Mouse (Mus musculus): ENCODE measurements around the gene Olfr314. TPM values are rescaled to one million over a fixed set of nuclear protein-coding genes. Genes with fewer than 3 reads are reported as not detected.

The Olfr314 gene
- polyA plus RNA-seq, 1 experiment from 2014 or later: not detected

Other genes with a start within 250 kb of the Olfr314 start
- not detected in 2 replicates for gene Olfr330, start 248.1 kb upstream of the Olfr314 start, polyA plus RNA-seq (2015; fragmentation: Nextera tagmentation; extraction: Ambion mirVana)
- not detected in 2 replicates for gene Olfr329-ps, start 236.5 kb upstream of the Olfr314 start, polyA plus RNA-seq (2015; fragmentation: Nextera tagmentation; extraction: Ambion mirVana)
- gene Olfr328, start 227.3 kb upstream of the Olfr314 start, polyA plus RNA-seq (2015; fragmentation: Nextera tagmentation; extraction: Ambion mirVana): 0.06 TPM in 1 of 2 replicates, not detected in the other
- gene Olfr224, start 212.4 kb upstream of the Olfr314 start, polyA plus RNA-seq (2015; fragmentation: Nextera tagmentation; extraction: Ambion mirVana): not detected in 2 replicates
- gene Olfr325, start 205.2 kb upstream of the Olfr314 start, polyA plus RNA-seq (2015; fragmentation: Nextera tagmentation; extraction: Ambion mirVana): not detected in 2 replicates
- gene Olfr324, start 187.8 kb upstream of the Olfr314 start, polyA plus RNA-seq (2015; fragmentation: Nextera tagmentation; extraction: Ambion mirVana): not detected in 2 replicates
- gene 2210407C18Rik, start 166.9 kb upstream of the Olfr314 start, polyA plus RNA-seq (2015; fragmentation: Nextera tagmentation; extraction: Ambion mirVana): 0.84 and 2.3 TPM in 2 replicates
- gene Olfr323, start 152.5 kb upstream of the Olfr314 start, polyA plus RNA-seq (2015; fragmentation: Nextera tagmentation; extraction: Ambion mirVana): not detected in 2 replicates
- gene Trim58, start 142.5 kb upstream of the Olfr314 start, polyA plus RNA-seq (2015; fragmentation: Nextera tagmentation; extraction: Ambion mirVana): 0.45 and 1.2 TPM in 2 replicates
- gene Olfr322, start 124.2 kb upstream of the Olfr314 start, polyA plus RNA-seq (2015; fragmentation: Nextera tagmentation; extraction: Ambion mirVana): not detected in 2 replicates
- not detected in 2 replicates for gene Olfr320, start 101.9 kb upstream of the Olfr314 start, polyA plus RNA-seq (2015; fragmentation: Nextera tagmentation; extraction: Ambion mirVana)
- gene Olfr319, start 83.8 kb upstream of the Olfr314 start, polyA plus RNA-seq (2015; fragmentation: Nextera tagmentation; extraction: Ambion mirVana): not detected in 2 replicates
- not detected in 2 replicates for gene Olfr318, start 58.9 kb upstream of the Olfr314 start, polyA plus RNA-seq (2015; fragmentation: Nextera tagmentation; extraction: Ambion mirVana)
- gene Olfr317, start 43.7 kb upstream of the Olfr314 start, polyA plus RNA-seq (2015; fragmentation: Nextera tagmentation; extraction: Ambion mirVana): not detected in 2 replicates
- not detected in 2 replicates for gene Olfr316, start 30.2 kb upstream of the Olfr314 start, polyA plus RNA-seq (2015; fragmentation: Nextera tagmentation; extraction: Ambion mirVana)
- not detected in 2 replicates for gene Olfr315, start 9.8 kb upstream of the Olfr314 start, polyA plus RNA-seq (2015; fragmentation: Nextera tagmentation; extraction: Ambion mirVana)
- 9.6 and 14.0 TPM in 2 replicates for gene Fam183b, start 19.0 kb downstream of the Olfr314 start, polyA plus RNA-seq (2015; fragmentation: Nextera tagmentation; extraction: Ambion mirVana)
- not detected in 2 replicates for gene Olfr313, start 32.0 kb downstream of the Olfr314 start, polyA plus RNA-seq (2015; fragmentation: Nextera tagmentation; extraction: Ambion mirVana)
- not detected in 2 replicates for gene Olfr312, start 46.3 kb downstream of the Olfr314 start, polyA plus RNA-seq (2015; fragmentation: Nextera tagmentation; extraction: Ambion mirVana)
- not detected in 2 replicates for gene Olfr311, start 56.3 kb downstream of the Olfr314 start, polyA plus RNA-seq (2015; fragmentation: Nextera tagmentation; extraction: Ambion mirVana)
- 8.2 and 8.5 TPM in 2 replicates for gene Gm12258, start 64.2 kb downstream of the Olfr314 start, polyA plus RNA-seq (2015; fragmentation: Nextera tagmentation; extraction: Ambion mirVana)
- gene 2810021J22Rik, start 84.3 kb downstream of the Olfr314 start, polyA plus RNA-seq (2015; fragmentation: Nextera tagmentation; extraction: Ambion mirVana): 6.7 and 6.8 TPM in 2 replicates
- gene Zfp39, start 121.3 kb downstream of the Olfr314 start, polyA plus RNA-seq (2015; fragmentation: Nextera tagmentation; extraction: Ambion mirVana): 4.6 and 5.6 TPM in 2 replicates
- 0.59 and 0.95 TPM in 2 replicates for gene Btnl10, start 135.0 kb downstream of the Olfr314 start, polyA plus RNA-seq (2015; fragmentation: Nextera tagmentation; extraction: Ambion mirVana)
- gene Rnf187, start 156.0 kb downstream of the Olfr314 start, polyA plus RNA-seq (2015; fragmentation: Nextera tagmentation; extraction: Ambion mirVana): 229 and 235 TPM in 2 replicates
- 42.0 and 45.8 TPM in 2 replicates for gene Hist3h2ba, start 166.0 kb downstream of the Olfr314 start, polyA plus RNA-seq (2015; fragmentation: Nextera tagmentation; extraction: Ambion mirVana)
- gene Hist3h2a, start 171.7 kb downstream of the Olfr314 start, polyA plus RNA-seq (2015; fragmentation: Nextera tagmentation; extraction: Ambion mirVana): 29.6 and 32.2 TPM in 2 replicates
- gene Trim17, start 171.7 kb downstream of the Olfr314 start, polyA plus RNA-seq (2015; fragmentation: Nextera tagmentation; extraction: Ambion mirVana): 0.19 and 0.28 TPM in 2 replicates
- gene Trim11, start 195.1 kb downstream of the Olfr314 start, polyA plus RNA-seq (2015; fragmentation: Nextera tagmentation; extraction: Ambion mirVana): 17.9 and 19.1 TPM in 2 replicates